Mouse (Mus musculus) heart, embryonic 16.5 days (tissue): ENCODE data around the gene Nkx6-2. TPM values are rescaled to one million over a fixed set of nuclear protein-coding genes. Genes with fewer than 3 reads are reported as not detected.

ENCODE experiments used
- ATAC-seq: fragments of 200-750 bp; cut with Nextera tagmentation; replicated peaks from 2 replicates; pipeline ENCODE4 v1.8.0; 2017; ENCODE audit warnings: moderate number of reproducible peaks; ENCODE audit not compliant: insufficient read depth, low FRiP score; ENCODE audit errors: extremely low read depth
- H3K27ac ChIP-seq: fragments of 300-500 bp; sonication (generic); 2 replicates; pipeline ENCODE4 v1.5.1; 2014; ENCODE audit warnings: mild to moderate bottlenecking, low read length, control low read depth, moderate library complexity
- H3K27me3 ChIP-seq: fragments of 300-500 bp; sonication (generic); 2 replicates; pipeline ENCODE4 v1.6.1; 2014; ENCODE audit warnings: low read length, mixed read lengths; ENCODE audit not compliant: control insufficient read depth, insufficient read depth
- H3K36me3 ChIP-seq: fragments of 300-500 bp; sonication (generic); 2 replicates; pipeline ENCODE4 v1.6.1; 2014; ENCODE audit not compliant: control insufficient read depth, insufficient read depth
- H3K4me1 ChIP-seq: fragments of 300-500 bp; sonication (generic); 2 replicates; pipeline ENCODE4 v1.6.1; 2014; ENCODE audit warnings: low read length, mixed read lengths; ENCODE audit not compliant: control insufficient read depth, insufficient read depth
- H3K4me2 ChIP-seq: fragments of 300-500 bp; sonication (generic); 2 replicates; pipeline ENCODE4 v1.6.1; 2014; ENCODE audit warnings: low read depth, mild to moderate bottlenecking, control low read depth, low read length
- H3K4me3 ChIP-seq: fragments of 300-500 bp; sonication (generic); 2 replicates; pipeline ENCODE4 v1.5.1; 2014; ENCODE audit warnings: mild to moderate bottlenecking, control low read depth, low read length
- H3K9ac ChIP-seq: fragments of 300-500 bp; sonication (generic); 2 replicates; pipeline ENCODE4 v1.6.1; 2014; ENCODE audit warnings: low read length, control low read depth
- H3K9me3 ChIP-seq: fragments of 300-500 bp; sonication (generic); replicated peaks from 2 replicates; pipeline ENCODE4 v1.6.1; 2016; ENCODE audit warnings: low read length; ENCODE audit not compliant: control insufficient read depth
- WGBS: fragments of 180-500 bp; shearing (Covaris S2); extraction: QIAGEN DNeasy Blood & Tissue Kit; methylation state at CpG from one replicate; pipeline ENCODE4 v1.1.7; 2014; 5-methylcytosine and 5-hydroxymethylcytosine counted together
- polyA plus RNA-seq: library from polyadenylated mRNA; unstranded; fragments of >200 nt; fragmentation: Nextera tagmentation; extraction: Ambion mirVana; gene quantifications from 2 replicates; pipeline ENCODE4 v1.2.1, GENCODE M21; 2015

Nkx6-2 gene
- polyA plus RNA-seq, 1 experiment from 2014 or later: 0.55 TPM

DNA sequence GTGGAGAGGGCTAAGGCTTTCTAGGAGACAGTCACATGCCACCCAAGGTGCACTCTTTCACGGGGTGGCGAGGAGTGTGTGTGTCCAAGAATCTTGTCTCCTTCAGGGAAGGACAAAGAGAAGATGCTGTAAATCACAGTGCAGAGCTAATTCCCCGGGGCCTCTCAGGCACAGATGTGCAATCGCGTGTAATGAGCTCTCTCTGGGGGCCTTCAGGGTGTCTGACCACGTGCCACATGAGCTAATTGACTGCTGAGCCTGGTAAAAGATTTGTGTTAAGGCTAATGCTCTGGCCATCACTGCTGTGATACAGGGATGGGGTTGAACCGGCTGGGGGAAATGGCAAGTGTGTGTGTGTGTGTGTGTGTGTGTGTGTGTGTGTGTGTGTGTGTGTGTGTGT lies 5.3 kb upstream of the Nkx6-2 start:
- Histone ChIP-seq H3K4me1 (0 out of 2 replicates have a peak, but pooled peaks cover 3% of the 10 kb centered on the region), H3K27ac (no peak overlapping the region), H3K27me3 (peaks cover 62% of the 10 kb centered on the region), H3K4me2 (no peak overlapping the region), H3K9me3 (no peaks in the 10 kb centered on the region), H3K9ac (no peak overlapping the region), H3K36me3 (no peaks in the 10 kb centered on the region), H3K4me3 (no peak overlapping the region)
- 44% methylated on average over 7 of the region's 7 CpGs for WGBS
- ATAC-seq: no peak

DNA sequence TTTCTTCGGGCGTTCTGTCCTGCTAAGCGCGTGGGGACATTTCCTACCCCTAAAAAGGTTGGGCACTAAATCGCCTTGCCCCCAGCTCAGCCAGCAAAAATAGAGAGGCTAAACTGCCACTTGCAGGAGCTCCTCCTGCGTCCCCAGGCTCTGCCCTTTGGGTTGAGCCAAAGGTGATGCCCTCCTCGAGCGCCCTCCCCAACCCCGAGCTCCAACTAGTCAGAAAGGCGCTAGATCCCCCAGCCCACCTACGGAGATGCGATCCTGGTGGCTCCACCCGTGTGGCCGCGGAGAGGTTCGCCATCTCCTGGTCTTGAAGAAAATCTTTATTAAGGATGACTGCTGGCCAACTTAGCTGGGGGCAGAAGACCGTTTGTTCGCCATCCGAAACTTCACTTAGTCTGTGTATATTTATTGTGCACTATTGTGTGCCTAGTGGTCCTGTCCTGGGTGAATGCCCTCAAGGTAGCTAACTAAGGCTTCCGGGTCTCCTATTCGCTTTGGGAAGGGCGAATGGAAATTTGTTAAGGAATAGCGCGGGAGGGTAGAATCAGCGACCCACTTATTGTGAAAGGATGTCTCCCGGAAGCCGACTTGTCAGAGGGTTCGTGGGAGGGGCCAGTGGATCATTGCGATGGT lies 2.7 kb upstream of the Nkx6-2 start:
- H3K4me2 ChIP-seq: no peak overlapping the region
- ATAC-seq: no peak
- no peaks in the 10 kb centered on the region for H3K9me3 ChIP-seq
- no peak overlapping the region for H3K27ac ChIP-seq
- peak overlapping the region; percentile 33 for H3K4me3 ChIP-seq
- peaks cover 22% of the 10 kb centered on the region; the same call in 1 of the 2 replicates for H3K4me1 ChIP-seq
- no peaks in the 10 kb centered on the region for H3K36me3 ChIP-seq
- peaks cover 85% of the 10 kb centered on the region for H3K27me3 ChIP-seq
- WGBS: 5% methylated on average over 29 of the region's 29 CpGs
- H3K9ac ChIP-seq: no peak overlapping the region

DNA sequence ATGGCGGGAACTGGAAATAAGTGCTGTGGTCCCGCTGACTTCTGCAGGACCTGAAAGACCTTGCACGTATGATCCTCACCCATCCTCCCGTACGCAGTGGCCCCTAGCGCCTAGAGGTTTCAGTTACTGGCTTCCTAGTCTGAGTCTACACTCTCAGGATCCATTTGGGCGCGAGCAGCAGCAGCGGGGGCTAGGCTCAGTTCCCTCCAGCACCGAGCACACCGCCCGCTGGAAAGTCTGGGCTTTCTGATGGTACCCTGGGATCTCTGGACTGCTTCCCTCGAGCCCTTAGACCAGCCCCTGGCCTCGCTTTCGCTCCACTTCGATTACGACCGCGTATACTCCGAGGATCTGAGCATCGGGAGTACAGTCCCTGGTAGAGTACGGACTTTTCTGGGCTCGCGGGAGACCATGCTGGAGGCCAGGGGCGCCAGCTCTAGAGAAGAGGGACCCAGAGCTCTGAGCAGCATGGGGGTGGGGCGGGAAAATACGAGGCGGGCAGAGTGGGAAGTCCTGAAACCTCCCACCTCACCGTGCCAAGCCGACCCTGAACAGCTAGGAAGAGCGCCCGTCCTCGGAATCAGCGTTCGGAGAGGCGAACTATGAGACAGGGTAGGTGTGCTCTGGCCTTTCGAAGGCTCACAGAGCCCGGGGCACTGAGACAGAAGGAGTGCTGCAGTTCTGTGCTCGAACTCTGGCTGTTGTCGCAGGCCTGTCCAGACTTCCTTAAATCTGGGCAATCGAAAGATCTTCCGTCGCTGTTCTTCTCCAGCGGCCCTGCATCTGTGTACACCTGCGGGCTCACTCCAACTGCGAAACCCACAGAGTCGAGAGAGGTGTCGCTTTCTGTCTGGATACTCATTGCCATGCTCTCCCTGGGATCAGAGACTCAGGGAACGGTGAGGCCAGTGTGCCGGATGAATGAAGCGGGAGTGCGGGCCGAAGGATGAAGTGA lies 1.9 kb upstream of the Nkx6-2 start:
- no peaks in the 10 kb centered on the region; the same call in 1 of the 2 replicates for H3K36me3 ChIP-seq
- ATAC-seq: no peak
- peaks cover 93% of the 10 kb centered on the region for H3K27me3 ChIP-seq
- 2% methylated on average over 53 of the region's 53 CpGs for WGBS
- no peaks in the 10 kb centered on the region for H3K9me3 ChIP-seq
- peak overlapping the region; percentile 33 for H3K4me3 ChIP-seq
- no peak overlapping the region for H3K9ac ChIP-seq
- peaks cover 22% of the 10 kb centered on the region; the same call in 1 of the 2 replicates for H3K4me1 ChIP-seq
- peak overlapping the region; percentile 43 for H3K4me2 ChIP-seq
- H3K27ac ChIP-seq: no peak overlapping the region

DNA sequence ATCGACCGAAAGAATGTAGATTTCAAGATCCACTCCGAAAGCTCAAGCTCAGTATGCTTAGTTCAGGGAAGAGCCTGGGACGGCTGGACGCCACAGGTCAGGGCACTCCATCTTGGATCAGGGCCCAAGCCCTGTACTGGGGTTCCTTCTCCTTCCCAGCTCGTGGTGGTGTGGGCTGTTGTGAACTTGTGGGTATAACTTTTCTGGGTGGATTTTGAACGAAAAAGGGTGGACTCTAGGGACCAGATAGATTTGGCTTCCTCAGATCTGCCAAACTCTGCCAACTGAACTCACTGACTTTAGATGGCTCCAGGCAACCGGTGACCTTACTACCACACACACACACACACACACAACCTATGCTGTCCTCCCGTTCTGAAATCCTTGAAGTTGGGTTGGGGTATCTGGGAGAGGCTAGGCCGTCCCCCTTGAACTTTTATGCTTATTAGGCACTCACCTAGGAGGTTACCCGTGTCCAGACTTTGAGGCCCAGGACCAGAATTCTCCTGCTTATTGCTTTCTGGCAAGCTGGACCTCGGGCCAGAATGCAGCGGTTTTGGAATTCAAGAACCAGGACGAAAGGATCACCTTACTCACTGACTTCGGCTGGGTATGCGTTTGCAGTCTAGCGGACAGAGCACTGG lies 619 bp upstream of the Nkx6-2 start:
- no peak for ATAC-seq
- H3K27me3 ChIP-seq: peaks cover 93% of the 10 kb centered on the region
- 22% methylated on average over 17 of the region's 17 CpGs for WGBS
- H3K36me3 ChIP-seq: peaks cover 12% of the 10 kb centered on the region
- no peak overlapping the region for H3K4me2 ChIP-seq
- no peak overlapping the region for H3K27ac ChIP-seq
- H3K9me3 ChIP-seq: no peaks in the 10 kb centered on the region
- peak overlapping the region; percentile 49; the same call in 1 of the 2 replicates for H3K4me3 ChIP-seq
- H3K9ac ChIP-seq: no peak overlapping the region
- peaks cover 22% of the 10 kb centered on the region; the same call in 1 of the 2 replicates for H3K4me1 ChIP-seq

GRCm38 (mm10) chr7:139581801-139582571 lies 611 bp downstream of the Nkx6-2 start:
- H3K9ac ChIP-seq: peak overlapping the region; percentile 16; the same call in 1 of the 2 replicates

GRCm38 (mm10) chr7:139580851-139581775 lies 1.5 kb downstream of the Nkx6-2 start:
- H3K9me3 ChIP-seq: no peaks in the 10 kb centered on the region
- H3K4me3 ChIP-seq: peak overlapping the region; percentile 49
- no peak overlapping the region for H3K9ac ChIP-seq
- WGBS: 4% methylated on average over 78 of the region's 78 CpGs
- H3K27ac ChIP-seq: no peak overlapping the region
- H3K27me3 ChIP-seq: peaks cover 77% of the 10 kb centered on the region
- H3K36me3 ChIP-seq: peaks cover 15% of the 10 kb centered on the region
- H3K4me1 ChIP-seq: peaks cover 22% of the 10 kb centered on the region; the same call in 1 of the 2 replicates
- peak overlapping the region; percentile 71 for H3K4me2 ChIP-seq
- peak; percentile 11; the same call in 1 of the 2 replicates for ATAC-seq

More at GRCm38 (mm10) chr7:139581801-139582571, 611 bp downstream of the Nkx6-2 start:
- WGBS: under 1% methylated on average over 82 of the region's 82 CpGs
- Histone ChIP-seq H3K27me3 (peaks cover 85% of the 10 kb centered on the region), H3K9me3 (no peaks in the 10 kb centered on the region), H3K36me3 (peaks cover 15% of the 10 kb centered on the region), H3K4me2 (peak overlapping the region; percentile 71), H3K4me3 (peak overlapping the region; percentile 49), H3K27ac (no peak overlapping the region), H3K4me1 (peaks cover 22% of the 10 kb centered on the region; the same call in 1 of the 2 replicates)
- no peak; the same call in 1 of the 2 replicates for ATAC-seq

GRCm38 (mm10) chr7:139579261-139579905 lies 3.2 kb downstream of the Nkx6-2 start:
- no peak for ATAC-seq
- Histone ChIP-seq H3K4me1 (peaks cover 19% of the 10 kb centered on the region; the same call in 1 of the 2 replicates), H3K4me3 (no peak overlapping the region), H3K4me2 (no peak overlapping the region), H3K9ac (no peak overlapping the region), H3K27me3 (peaks cover 62% of the 10 kb centered on the region), H3K36me3 (peaks cover 26% of the 10 kb centered on the region), H3K9me3 (no peaks in the 10 kb centered on the region), H3K27ac (no peak overlapping the region)
- WGBS: 87% methylated on average over 21 of the region's 21 CpGs
